Mouse (Mus musculus): Measurements from ENCODE around the gene Rap1a. TPM values are rescaled to one million over a fixed set of nuclear protein-coding genes. Genes with fewer than 3 reads are reported as not detected.

Rap1a gene
- polyA plus RNA-seq, 1 experiment, result 257 TPM

GRCm38 (mm10) chr3:105807672-105808071, 6.5 kb upstream of the Rap1a start:
- Histone ChIP-seq H3K27ac (ENCODE audit: insufficient read depth, low read depth, low read length) (no peak overlapping the region), H3K4me3 (ENCODE audit: insufficient read depth, low read length) (no peak overlapping the region), H3K4me1 (ENCODE audit: control insufficient read depth, insufficient read depth, low read length) (peaks cover 19% of the 10 kb centered on the region)
- no peak for TF ChIP-seq CTCF (IDR thresholded peaks at IDR 0.05; ENCODE audit: low read depth, low read length)
- no peak for TF ChIP-seq POLR2A (IDR thresholded peaks at IDR 0.05; ENCODE audit: borderline replicate concordance, low read depth, low read length)

GRCm38 (mm10) chr3:105806519-105807249, 5.5 kb upstream of the Rap1a start:
- TF ChIP-seq CTCF (IDR thresholded peaks at IDR 0.05; ENCODE audit: low read depth, low read length), result no peak
- TF ChIP-seq POLR2A (IDR thresholded peaks at IDR 0.05; ENCODE audit: borderline replicate concordance, low read depth, low read length), result no peak
- Histone ChIP-seq H3K4me1 (ENCODE audit: control insufficient read depth, insufficient read depth, low read length) (peaks cover 28% of the 10 kb centered on the region), H3K27ac (ENCODE audit: insufficient read depth, low read depth, low read length) (no peak overlapping the region), H3K4me3 (ENCODE audit: insufficient read depth, low read length) (no peak overlapping the region)

GRCm38 (mm10) chr3:105803600-105803999, 2.5 kb upstream of the Rap1a start:
- H3K4me1 ChIP-seq (ENCODE audit: control insufficient read depth, insufficient read depth, low read length), result peaks cover 35% of the 10 kb centered on the region
- no peak overlapping the region for H3K4me3 ChIP-seq (ENCODE audit: insufficient read depth, low read length)
- TF ChIP-seq POLR2A (IDR thresholded peaks at IDR 0.05; ENCODE audit: borderline replicate concordance, low read depth, low read length) (no peak), CTCF (IDR thresholded peaks at IDR 0.05; ENCODE audit: low read depth, low read length) (no peak)
- peak overlapping the region; percentile 56 for H3K27ac ChIP-seq (ENCODE audit: insufficient read depth, low read depth, low read length)

DNA sequence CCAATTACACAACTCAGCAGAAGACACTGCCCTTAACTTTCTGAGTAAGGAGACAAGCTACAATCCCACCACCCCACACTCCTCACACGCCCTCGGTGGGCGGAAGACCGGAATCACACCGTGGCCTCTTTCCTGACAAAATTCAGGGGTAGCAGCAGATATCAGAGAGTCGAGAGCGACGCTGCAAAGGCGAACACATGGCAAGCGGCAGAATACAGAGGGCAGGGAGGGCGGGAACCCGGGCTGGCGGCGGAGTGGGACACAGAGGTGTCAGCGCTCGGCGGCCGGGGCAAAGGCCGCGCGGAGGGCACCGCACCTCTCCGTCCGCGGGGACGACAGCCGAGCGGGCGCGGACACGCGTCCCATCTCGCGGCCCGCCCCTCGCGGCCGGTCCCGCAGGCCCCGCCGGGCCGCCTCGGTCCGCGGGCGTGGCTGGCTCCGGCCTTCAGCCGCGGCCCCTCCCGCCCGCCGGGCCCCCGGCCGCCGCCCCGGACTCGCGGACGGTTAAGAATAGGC, 403 bp downstream of the Rap1a start:
- Histone ChIP-seq H3K27ac (ENCODE audit: insufficient read depth, low read depth, low read length) (peak overlapping the region; percentile 82), H3K4me3 (ENCODE audit: insufficient read depth, low read length) (peak overlapping the region; percentile 97), H3K4me1 (ENCODE audit: control insufficient read depth, insufficient read depth, low read length) (peaks cover 46% of the 10 kb centered on the region)
- TF ChIP-seq POLR2A (IDR thresholded peaks at IDR 0.05; ENCODE audit: borderline replicate concordance, low read depth, low read length) (no peak), CTCF (IDR thresholded peaks at IDR 0.05; ENCODE audit: low read depth, low read length) (no peak)

DNA sequence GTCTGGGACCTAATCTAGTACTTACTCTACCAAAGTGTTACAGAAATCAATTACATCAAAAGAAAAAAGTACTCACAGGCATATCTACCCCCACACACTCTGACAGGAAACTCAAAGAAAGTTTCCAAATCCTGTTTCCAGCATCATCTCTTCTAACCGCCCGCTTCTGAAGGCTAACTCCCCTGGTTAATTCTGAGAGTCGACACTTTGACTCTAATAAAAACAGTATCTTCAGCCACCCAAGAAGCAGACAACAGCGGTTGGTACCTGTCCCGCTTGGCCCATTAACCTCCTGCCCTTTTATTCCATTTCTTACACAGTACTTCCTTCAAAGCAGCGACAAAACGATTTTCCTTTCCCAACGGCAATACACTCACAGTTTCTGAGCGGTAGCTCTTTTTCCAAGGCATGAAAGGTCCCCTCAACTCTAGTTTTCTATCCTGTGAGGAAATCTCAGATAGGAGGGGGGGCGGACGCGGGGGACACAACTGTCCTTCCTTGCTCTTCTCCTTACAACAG, 921 bp downstream of the Rap1a start:
- peaks cover 46% of the 10 kb centered on the region for H3K4me1 ChIP-seq (ENCODE audit: control insufficient read depth, insufficient read depth, low read length)
- TF ChIP-seq CTCF (IDR thresholded peaks at IDR 0.05; ENCODE audit: low read depth, low read length), result no peak

DNA sequence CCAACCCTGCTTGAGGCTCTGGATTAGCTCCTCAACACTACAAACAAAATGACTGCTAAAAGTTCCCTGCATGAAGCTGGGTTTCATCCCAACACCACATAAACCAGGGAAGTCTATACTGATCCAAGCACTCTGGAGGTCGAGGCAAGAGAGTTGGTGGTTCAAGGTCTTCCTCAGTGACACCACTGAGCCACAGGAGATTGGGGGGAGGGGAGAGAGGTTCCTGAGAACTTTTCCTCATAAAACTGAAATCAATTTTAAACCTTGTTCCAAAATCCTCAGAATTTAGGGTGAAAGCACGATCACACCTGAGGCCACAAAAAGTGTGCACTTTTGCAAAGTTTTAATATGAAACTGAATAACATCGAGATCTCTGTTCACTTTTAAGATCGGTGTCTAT, 1.8 kb downstream of the Rap1a start:
- TF ChIP-seq CTCF (IDR thresholded peaks at IDR 0.05; ENCODE audit: low read depth, low read length), result no peak
- no peak for TF ChIP-seq POLR2A (IDR thresholded peaks at IDR 0.05; ENCODE audit: borderline replicate concordance, low read depth, low read length)
- H3K27ac ChIP-seq (ENCODE audit: insufficient read depth, low read depth, low read length), result no peak overlapping the region
- H3K4me3 ChIP-seq (ENCODE audit: insufficient read depth, low read length), result peak overlapping the region; percentile 40
- peaks cover 48% of the 10 kb centered on the region for H3K4me1 ChIP-seq (ENCODE audit: control insufficient read depth, insufficient read depth, low read length)

More for the DNA sequence above, 921 bp downstream of the Rap1a start:
- Histone ChIP-seq H3K4me3 (ENCODE audit: insufficient read depth, low read length) (peak overlapping the region; percentile 97), H3K27ac (ENCODE audit: insufficient read depth, low read depth, low read length) (peak overlapping the region; percentile 82)

DNA sequence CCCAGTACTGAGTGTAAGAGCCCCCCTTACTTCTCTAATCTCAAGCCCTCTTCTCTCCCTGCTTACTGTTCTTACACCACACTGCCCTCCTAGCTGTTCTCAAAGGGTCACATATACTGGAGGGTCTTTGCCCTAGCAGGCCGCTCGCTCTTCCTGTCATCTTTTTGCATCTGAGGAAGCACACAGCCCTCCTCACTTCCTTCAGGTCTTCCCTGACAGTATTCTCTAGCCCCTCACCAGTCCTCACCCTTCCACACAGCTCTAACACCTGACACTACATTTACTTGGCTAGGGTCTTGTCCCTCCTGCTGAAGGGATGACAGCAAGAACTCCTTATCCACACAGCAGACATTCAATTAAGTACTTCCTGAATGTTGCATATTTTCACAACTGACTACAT, 2.4 kb downstream of the Rap1a start:
- Histone ChIP-seq H3K27ac (ENCODE audit: insufficient read depth, low read depth, low read length) (0 out of 2 replicates have a peak overlapping the region, but pooled peaks have one; percentile 15), H3K4me3 (ENCODE audit: insufficient read depth, low read length) (peak overlapping the region; percentile 31; the same call in 1 of the 2 replicates), H3K4me1 (ENCODE audit: control insufficient read depth, insufficient read depth, low read length) (peaks cover 43% of the 10 kb centered on the region)
- TF ChIP-seq POLR2A (IDR thresholded peaks at IDR 0.05; ENCODE audit: borderline replicate concordance, low read depth, low read length) (no peak), CTCF (IDR thresholded peaks at IDR 0.05; ENCODE audit: low read depth, low read length) (no peak)

DNA sequence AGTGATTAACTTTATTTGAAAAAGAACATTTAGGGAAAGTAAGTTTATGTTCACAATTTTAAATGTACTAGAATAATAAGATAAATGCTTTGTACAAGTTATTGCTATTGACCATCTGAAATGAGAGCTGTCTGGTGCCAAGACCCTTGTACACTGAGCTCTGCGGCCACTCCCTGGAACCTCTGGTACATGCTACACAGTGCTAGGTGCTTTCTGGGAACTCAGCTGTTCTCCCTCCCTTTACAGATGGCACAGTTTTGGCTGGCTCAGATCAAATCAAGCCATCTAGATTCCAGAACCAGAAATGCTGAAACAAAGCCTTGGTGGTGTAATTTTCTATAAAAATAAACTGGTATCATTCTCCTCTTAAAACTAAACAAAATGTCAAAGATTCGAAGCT, 3.7 kb downstream of the Rap1a start:
- Histone ChIP-seq H3K4me1 (ENCODE audit: control insufficient read depth, insufficient read depth, low read length) (peaks cover 32% of the 10 kb centered on the region), H3K27ac (ENCODE audit: insufficient read depth, low read depth, low read length) (no peak overlapping the region), H3K4me3 (ENCODE audit: insufficient read depth, low read length) (no peak overlapping the region)
- TF ChIP-seq POLR2A (IDR thresholded peaks at IDR 0.05; ENCODE audit: borderline replicate concordance, low read depth, low read length), result no peak
- TF ChIP-seq CTCF (IDR thresholded peaks at IDR 0.05; ENCODE audit: low read depth, low read length), result no peak

- Histone ChIP-seq H3K4me3 (ENCODE audit: insufficient read depth, low read length) (no peak overlapping the region), H3K27ac (ENCODE audit: insufficient read depth, low read depth, low read length) (no peak overlapping the region), H3K4me1 (ENCODE audit: control insufficient read depth, insufficient read depth, low read length) (peaks cover 26% of the 10 kb centered on the region)
- TF ChIP-seq POLR2A (IDR thresholded peaks at IDR 0.05; ENCODE audit: borderline replicate concordance, low read depth, low read length) (no peak), CTCF (IDR thresholded peaks at IDR 0.05; ENCODE audit: low read depth, low read length) (no peak)
Observed at GRCm38 (mm10) chr3:105796761-105797160, 4.4 kb downstream of the Rap1a start.

GRCm38 (mm10) chr3:105794309-105794708, 6.8 kb downstream of the Rap1a start:
- Histone ChIP-seq H3K27ac (ENCODE audit: insufficient read depth, low read depth, low read length) (no peak overlapping the region), H3K4me3 (ENCODE audit: insufficient read depth, low read length) (no peak overlapping the region), H3K4me1 (ENCODE audit: control insufficient read depth, insufficient read depth, low read length) (peaks cover 20% of the 10 kb centered on the region)
- TF ChIP-seq CTCF (IDR thresholded peaks at IDR 0.05; ENCODE audit: low read depth, low read length) (no peak), POLR2A (IDR thresholded peaks at IDR 0.05; ENCODE audit: borderline replicate concordance, low read depth, low read length) (no peak)
